Mouse (Mus musculus) hindbrain, postnatal 0 days (tissue): ENCODE results near the gene Hddc2. TPM values are rescaled to one million over a fixed set of nuclear protein-coding genes. Genes with fewer than 3 reads are reported as not detected.
"Not testable (repeated sequence)": the region's sequence is repeated elsewhere in the genome, so short reads cannot be mapped to it uniquely, and the experiment has no call there.

ENCODE experiments used
- ATAC-seq: fragments of 200-750 bp; cut with Nextera tagmentation; 2 replicates; pipeline ENCODE4 v1.8.0; 2017; ENCODE audit warnings: mild to moderate bottlenecking, moderate TSS enrichment, moderate library complexity
- DNase-seq: peaks from one replicate; pipeline ENCODE4 v3.0.0-alpha.2; 2015; ENCODE audit warnings: low spot score
- H3K27ac ChIP-seq: fragments of 300-500 bp; sonication (generic); 2 replicates; pipeline ENCODE4 v1.5.1; 2014; ENCODE audit warnings: mild to moderate bottlenecking
- H3K27me3 ChIP-seq: fragments of 300-500 bp; sonication (generic); 2 replicates; pipeline ENCODE4 v1.6.1; 2014; ENCODE audit warnings: low read length, mixed read lengths; ENCODE audit not compliant: insufficient read depth
- H3K36me3 ChIP-seq: fragments of 300-500 bp; sonication (generic); 2 replicates; pipeline ENCODE4 v1.6.1; 2014; ENCODE audit warnings: low read length, mixed read lengths; ENCODE audit not compliant: insufficient read depth
- H3K4me1 ChIP-seq: fragments of 300-500 bp; sonication (generic); 2 replicates; pipeline ENCODE4 v1.6.1; 2014; ENCODE audit warnings: antibody characterized with exemption, low read length, mixed read lengths; ENCODE audit not compliant: insufficient read depth
- H3K4me2 ChIP-seq: fragments of 300-500 bp; sonication (generic); 2 replicates; pipeline ENCODE4 v1.6.1; 2014; ENCODE audit warnings: low read depth, mild to moderate bottlenecking, low read length, moderate library complexity, mixed read lengths
- H3K4me3 ChIP-seq: fragments of 300-500 bp; sonication (generic); 2 replicates; pipeline ENCODE4 v1.5.1; 2014; ENCODE audit warnings: low read length
- H3K9ac ChIP-seq: fragments of 300-500 bp; sonication (generic); replicated peaks from 2 replicates; pipeline ENCODE4 v1.6.1; 2014; ENCODE audit warnings: mild to moderate bottlenecking, low read length, moderate library complexity, mixed read lengths
- H3K9me3 ChIP-seq: fragments of 300-500 bp; sonication (generic); 2 replicates; pipeline ENCODE4 v1.6.1; 2016; ENCODE audit warnings: low read length, mixed read lengths
- CTCF ChIP-seq: IDR thresholded peaks from 2 replicates; pipeline ENCODE4 v1.5.1; 2016; ENCODE audit warnings: antibody characterized with exemption, control low read depth, low read depth
- WGBS: fragments of 180-500 bp; shearing (Covaris S2); extraction: QIAGEN DNeasy Blood & Tissue Kit; methylation state at CpG from one replicate; pipeline ENCODE4 v1.1.7; 2014; 5-methylcytosine and 5-hydroxymethylcytosine counted together
- polyA plus RNA-seq: library from polyadenylated mRNA; unstranded; fragments of >200 nt; fragmentation: Nextera tagmentation; extraction: Ambion mirVana; gene quantifications from 2 replicates; pipeline ENCODE4 v1.2.1, GENCODE M21; 2015
- total RNA-seq: library from RNA; depleted of rRNA; stranded (reverse); fragments of >200 nt; gene quantifications from 2 replicates; pipeline ENCODE4 v1.2.3, GENCODE M21; 2014; rRNA removed

Gene Hddc2
- total and polyA plus RNA-seq, 2 experiments from 2014 or later = 20.5 to 80.1 TPM

DNA sequence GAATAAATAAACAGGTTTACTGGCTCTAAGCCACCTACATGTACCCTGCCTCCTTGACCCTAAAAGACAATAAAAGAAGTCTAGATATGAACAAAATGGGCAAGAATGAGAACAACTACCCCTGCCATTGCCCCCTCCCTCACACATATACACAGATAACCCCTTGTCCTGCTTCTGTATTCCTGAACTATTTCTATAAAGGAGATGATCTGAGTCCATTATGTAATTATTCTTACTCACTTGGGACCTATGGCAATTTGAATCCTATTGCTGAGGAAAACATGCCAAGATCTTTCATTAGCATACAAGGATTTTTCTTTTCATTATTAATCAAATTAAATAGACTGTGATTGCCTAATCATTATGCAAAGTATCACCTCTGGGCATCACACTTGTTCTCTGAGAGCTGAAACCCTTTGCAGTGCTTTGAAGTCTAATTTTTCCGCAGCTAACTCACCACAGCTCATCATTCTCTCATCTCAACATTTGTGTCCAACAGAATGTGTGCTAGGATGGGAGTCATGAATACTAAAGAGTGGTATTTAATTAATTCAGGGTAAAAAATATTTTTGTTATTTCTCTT, 39.8 kb downstream of the Hddc2 start:
- no peaks in the 10 kb centered on the region for H3K9me3 ChIP-seq
- H3K4me2 ChIP-seq = no peak overlapping the region
- 0 out of 2 replicates have a peak, but pooled peaks have one; percentile 27 for ATAC-seq
- no peak for TF ChIP-seq CTCF
- no peak overlapping the region for H3K4me3 ChIP-seq
- no peaks in the 10 kb centered on the region for H3K27me3 ChIP-seq
- H3K27ac ChIP-seq = no peak overlapping the region
- peak; percentile 2 for DNase-seq
- WGBS = 51% methylated on average over 1 of the region's 1 CpGs
- H3K4me1 ChIP-seq = no peaks in the 10 kb centered on the region
- H3K9ac ChIP-seq = no peak overlapping the region
- no peaks in the 10 kb centered on the region for H3K36me3 ChIP-seq

DNA sequence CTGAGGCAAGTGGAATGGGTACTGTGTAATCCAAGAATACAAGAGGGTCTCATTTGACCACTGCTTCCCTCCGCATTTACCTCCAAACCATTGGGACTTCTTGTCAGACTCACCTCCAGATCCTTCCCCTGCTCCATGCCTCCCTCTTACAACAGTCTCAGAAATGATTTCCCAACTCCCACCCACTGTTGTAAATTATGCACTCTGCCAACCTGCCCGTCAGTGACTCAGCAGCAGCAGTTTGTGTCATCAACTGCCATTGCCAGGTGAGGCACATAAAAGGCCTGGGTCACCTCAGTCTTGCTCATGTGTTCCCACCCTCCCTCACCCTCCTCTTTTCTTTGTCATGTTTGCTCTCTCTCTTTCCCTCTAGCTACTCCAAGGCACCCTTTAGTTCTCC, 41.0 kb downstream of the Hddc2 start:
- ATAC-seq (no peak), DNase-seq (no peak)
- H3K4me2 ChIP-seq = no peak overlapping the region
- H3K9ac ChIP-seq = no peak overlapping the region
- 84% methylated on average over 2 of the region's 2 CpGs for WGBS
- H3K27me3 ChIP-seq = no peaks in the 10 kb centered on the region
- H3K27ac ChIP-seq = no peak overlapping the region
- no peaks in the 10 kb centered on the region for H3K36me3 ChIP-seq
- H3K9me3 ChIP-seq = no peaks in the 10 kb centered on the region
- no peak overlapping the region for H3K4me3 ChIP-seq
- no peak for TF ChIP-seq CTCF
- H3K4me1 ChIP-seq = no peaks in the 10 kb centered on the region

DNA sequence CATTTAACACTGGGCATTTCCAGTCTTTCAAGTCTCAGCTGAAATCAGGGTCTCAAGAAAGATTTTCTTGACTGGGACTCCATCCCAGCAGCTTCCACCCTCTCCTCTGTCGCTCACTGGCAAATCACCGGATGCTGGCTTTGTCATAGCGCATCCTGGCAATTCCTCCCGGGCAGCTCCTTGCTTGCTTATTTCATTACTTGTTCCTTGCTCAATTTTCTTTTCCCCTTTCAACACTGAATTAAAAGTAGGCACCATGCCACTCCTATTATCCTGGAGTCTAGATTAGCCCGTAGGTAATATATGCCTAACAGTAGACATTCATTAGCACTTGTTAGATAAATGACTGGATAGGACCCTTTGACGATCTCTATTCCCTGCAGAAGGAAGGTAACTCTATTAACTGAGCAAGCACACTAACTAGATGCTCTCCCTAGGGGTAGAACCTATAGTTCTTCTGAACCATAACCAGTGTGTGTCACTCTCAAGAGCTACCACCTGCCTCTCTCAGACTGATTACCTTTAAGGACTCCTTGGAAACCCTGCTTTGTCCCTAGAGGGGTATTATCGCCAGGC, 41.8 kb downstream of the Hddc2 start:
- H3K4me2 ChIP-seq = no peak overlapping the region
- TF ChIP-seq CTCF = no peak
- no peaks in the 10 kb centered on the region for H3K36me3 ChIP-seq
- no peak overlapping the region for H3K4me3 ChIP-seq
- DNase-seq (no peak), ATAC-seq (0 out of 2 replicates have a peak, but pooled peaks have one; percentile 12)
- no peak overlapping the region for H3K27ac ChIP-seq
- H3K27me3 ChIP-seq = no peaks in the 10 kb centered on the region
- H3K4me1 ChIP-seq = no peaks in the 10 kb centered on the region
- no peaks in the 10 kb centered on the region for H3K9me3 ChIP-seq
- H3K9ac ChIP-seq = no peak overlapping the region
- WGBS = 61% methylated on average over 7 of the region's 7 CpGs

DNA sequence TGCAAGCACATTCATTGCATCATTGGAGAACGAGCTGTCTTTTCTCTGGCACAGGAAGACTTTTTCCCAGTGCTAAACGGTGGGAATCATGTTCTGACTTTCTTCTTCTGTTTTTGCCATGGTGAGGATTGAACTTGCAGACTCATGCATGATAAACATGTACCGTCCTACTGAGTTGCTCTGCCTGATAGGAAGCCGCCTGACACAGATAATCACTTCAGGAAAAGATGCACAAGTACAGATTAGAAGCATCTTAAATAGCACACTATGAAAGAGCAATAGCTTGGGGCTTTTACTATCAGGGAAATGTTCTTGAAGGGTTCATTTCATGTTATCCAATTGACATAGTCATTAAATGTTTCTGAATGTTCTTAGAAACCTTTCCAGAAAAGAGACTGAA, 46.6 kb downstream of the Hddc2 start:
- no peak overlapping the region for H3K27ac ChIP-seq
- WGBS = 76% methylated on average over 4 of the region's 4 CpGs
- H3K4me2 ChIP-seq = no peak overlapping the region
- no peak overlapping the region for H3K4me3 ChIP-seq
- H3K4me1 ChIP-seq = no peaks in the 10 kb centered on the region
- no peaks in the 10 kb centered on the region for H3K36me3 ChIP-seq
- H3K9me3 ChIP-seq = no peaks in the 10 kb centered on the region
- H3K9ac ChIP-seq = no peak overlapping the region
- H3K27me3 ChIP-seq = no peaks in the 10 kb centered on the region
- ATAC-seq (no peak), DNase-seq (no peak)
- no peak for TF ChIP-seq CTCF

GRCm38 (mm10) chr10:31370200-31370599, 57.0 kb downstream of the Hddc2 start:
- ATAC-seq, H3K4me2 ChIP-seq, H3K27ac ChIP-seq, H3K9ac ChIP-seq, H3K27me3 ChIP-seq, DNase-seq, H3K36me3 ChIP-seq, H3K9me3 ChIP-seq, H3K4me1 ChIP-seq, H3K4me3 ChIP-seq: not testable (repeated sequence)
- peak; percentile 51 for TF ChIP-seq CTCF
- 10% methylated on average over 4 of the region's 5 CpGs for WGBS

Other genes with a start within 250 kb of the Hddc2 start
- gene Tpd52l1, start 132.6 kb downstream of the Hddc2 start, total RNA-seq = 12.9 and 24.4 TPM in 2 replicates
- gene Tpd52l1, start 132.6 kb downstream of the Hddc2 start, polyA plus RNA-seq = 62.0 and 63.7 TPM in 2 replicates